Mouse (Mus musculus) CH12.LX (cell line): ENCODE measurements around the gene Tnfsf13.

ENCODE experiments used
- CTCF ChIP-seq, 2 experiments: IDR thresholded peaks in 1 of 2; conservative IDR thresholded peaks in 1 of 2; 2 replicates each; pipeline ENCODE4 v1.5.1; 2011 to 2012; ENCODE audit warnings: low read depth in 2 of 2, low read length in 2 of 2, improper control_type of control experiment in 1 of 2, inconsistent platforms in 1 of 2, mild to moderate bottlenecking in 1 of 2, moderate library complexity in 1 of 2
- E2F4 ChIP-seq: IDR thresholded peaks from 2 replicates; pipeline ENCODE4 v1.6.1; 2011; ENCODE audit warnings: low read depth, low read length, improper control_type of control experiment; ENCODE audit not compliant: insufficient replicate concordance
- USF2 ChIP-seq: conservative IDR thresholded peaks from 2 replicates; pipeline ENCODE4 v1.6.1; 2011; ENCODE audit warnings: low read depth, low read length, improper control_type of control experiment

DNA sequence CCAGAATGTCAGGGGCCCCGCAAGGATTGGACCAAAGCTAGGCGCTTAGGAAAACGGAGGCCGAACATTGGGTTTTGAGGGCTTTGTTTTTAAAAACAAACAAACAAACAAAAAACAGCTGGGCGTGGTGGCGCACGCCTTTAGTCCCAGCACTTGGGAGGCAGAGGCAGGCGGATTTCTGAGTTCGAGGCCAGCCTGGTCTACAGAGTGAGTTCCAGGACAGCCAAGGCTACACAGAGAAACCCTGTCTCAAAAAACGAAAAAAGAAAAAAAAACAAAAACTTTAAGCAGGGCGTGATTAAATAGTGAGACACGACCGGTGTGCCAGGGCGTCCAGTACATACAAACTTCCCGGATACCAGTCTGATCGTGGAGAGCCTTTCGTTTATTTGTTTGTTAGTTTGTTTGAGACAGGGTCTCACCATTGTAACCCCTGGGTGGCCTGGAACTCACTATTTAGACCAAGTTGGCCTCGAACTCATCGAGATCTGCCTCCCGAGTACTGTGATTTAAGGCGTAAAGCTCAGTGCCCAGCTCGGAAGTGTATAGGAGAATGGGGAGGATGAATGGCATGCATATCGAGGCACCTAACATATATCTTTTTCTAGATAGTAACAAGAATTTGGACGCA lies 3.3 kb downstream of the Tnfsf13 start:
- no peak for TF ChIP-seq CTCF (conservative IDR thresholded peaks at IDR 0.05 in 1 of 2, IDR thresholded peaks at IDR 0.05 in 1 of 2; ENCODE audit: low read depth in 2 of 2, low read length in 2 of 2)
- TF ChIP-seq E2F4, result no peak
- TF ChIP-seq USF2, result no peak; the same call in 1 of the 2 replicates
